Mouse (Mus musculus) ES-E14 (cell line): ENCODE data around the gene Dst.

Experiments
- MAFK ChIP-seq: IDR thresholded peaks from 2 replicates; pipeline ENCODE4 v1.6.1; 2014; ENCODE audit warnings: mild to moderate bottlenecking, low read depth, low read length, inconsistent platforms; ENCODE audit not compliant: insufficient read depth
- ZC3H11A ChIP-seq: IDR thresholded peaks from 2 replicates; pipeline ENCODE4 v1.6.1; 2012; ENCODE audit warnings: low read depth, mild to moderate bottlenecking, inconsistent platforms, low read length, borderline replicate concordance
- ZNF384 ChIP-seq: IDR thresholded peaks from 2 replicates; pipeline ENCODE4 v1.6.1; 2012; ENCODE audit warnings: low read depth, low read length, inconsistent platforms

DNA sequence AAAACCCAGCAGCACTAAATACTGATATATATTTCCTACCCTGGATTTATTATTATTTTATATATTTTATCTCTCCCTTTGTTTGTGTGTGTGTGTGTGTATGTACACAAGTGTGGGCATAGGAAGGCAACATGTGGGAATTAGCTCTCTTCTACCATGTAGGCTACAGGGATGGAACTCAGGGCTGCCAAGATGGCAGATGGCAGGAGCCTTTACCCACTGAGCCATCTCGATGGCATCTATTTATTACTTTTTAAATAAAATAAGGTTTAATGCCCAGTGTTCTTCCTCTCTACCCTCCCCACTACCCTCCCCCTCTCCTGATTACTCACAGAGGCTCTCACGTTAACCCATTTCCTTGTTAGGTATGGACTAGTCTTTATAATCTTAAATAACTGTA is 39.0 kb upstream of the Dst start:
- TF ChIP-seq ZNF384 (no peak), MAFK (no peak), ZC3H11A (no peak)
